Mouse (Mus musculus) hindbrain, embryonic 10.5 days (tissue): ENCODE measurements at regions not wholly inside any gene's neighbourhood (a gene's known extent, or its start where the extent isn't known, plus 50 kb on each side); places are given as distances from the start of the nearest gene placed in this dataset.

Source experiments
- DNase-seq: peaks from one replicate; pipeline ENCODE4 v3.0.0-alpha.2; 2017; ENCODE audit warnings: low spot score
- H3K27ac ChIP-seq: fragments of 300-500 bp; sonication (generic); 2 replicates; pipeline ENCODE4 v1.5.1; 2016; ENCODE audit warnings: mild to moderate bottlenecking, moderate library complexity
- H3K27me3 ChIP-seq: fragments of 300-500 bp; sonication (generic); 2 replicates; pipeline ENCODE4 v1.6.1; 2016; ENCODE audit warnings: mild to moderate bottlenecking; ENCODE audit not compliant: poor library complexity, insufficient read depth, severe bottlenecking
- H3K36me3 ChIP-seq: fragments of 300-500 bp; sonication (generic); 2 replicates; pipeline ENCODE4 v1.6.1; 2016; ENCODE audit warnings: mild to moderate bottlenecking, moderate library complexity
- H3K4me1 ChIP-seq: fragments of 300-500 bp; sonication (generic); replicated peaks from 2 replicates; pipeline ENCODE4 v1.6.1; 2016; ENCODE audit warnings: mild to moderate bottlenecking
- H3K4me3 ChIP-seq: fragments of 300-500 bp; sonication (generic); 2 replicates; pipeline ENCODE4 v1.5.1; 2016; ENCODE audit warnings: mild to moderate bottlenecking, moderate library complexity
- H3K9me3 ChIP-seq: fragments of 300-500 bp; sonication (generic); 2 replicates; pipeline ENCODE4 v1.6.1; 2016; ENCODE audit warnings: mild to moderate bottlenecking, moderate library complexity
- WGBS: fragments of 180-500 bp; shearing (Covaris S2); methylation state at CpG from one replicate; pipeline ENCODE4 v1.1.7; 2016; 5-methylcytosine and 5-hydroxymethylcytosine counted together

DNA sequence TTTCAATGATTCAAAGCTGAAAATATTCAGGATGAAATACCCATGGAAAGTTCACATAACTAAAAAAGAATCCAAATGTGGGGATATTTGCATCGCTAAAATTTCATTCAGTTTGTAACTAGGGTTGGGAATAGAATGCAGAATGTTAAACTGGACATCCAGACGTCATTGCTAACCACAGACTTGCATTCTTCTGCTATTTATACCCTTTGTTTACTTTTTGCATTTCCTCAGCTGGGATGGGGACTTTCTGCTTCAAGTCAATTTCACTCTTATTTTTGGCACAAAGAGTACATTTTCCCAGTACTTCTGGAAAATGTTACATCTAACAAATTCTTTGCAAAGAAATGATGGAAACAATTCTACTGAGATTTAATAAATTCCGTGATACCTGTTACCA is 848.9 kb upstream of the Cited2 start:
- H3K27ac ChIP-seq = no peak overlapping the region
- no peaks in the 10 kb centered on the region for H3K36me3 ChIP-seq
- no peaks in the 10 kb centered on the region for H3K27me3 ChIP-seq
- H3K9me3 ChIP-seq = no peaks in the 10 kb centered on the region
- DNase-seq = no peak
- no peaks in the 10 kb centered on the region for H3K4me1 ChIP-seq
- no peak overlapping the region for H3K4me3 ChIP-seq
- WGBS = 75% methylated on average over 3 of the region's 3 CpGs

GRCm38 (mm10) chr10:16878197-16878596 is 844.8 kb upstream of the Cited2 start:
- Histone ChIP-seq H3K36me3 (no peaks in the 10 kb centered on the region), H3K9me3 (no peaks in the 10 kb centered on the region), H3K4me3 (no peak overlapping the region), H3K4me1 (no peaks in the 10 kb centered on the region), H3K27ac (no peak overlapping the region), H3K27me3 (no peaks in the 10 kb centered on the region)
- no peak for DNase-seq

- no peak overlapping the region for H3K27ac ChIP-seq
- no peaks in the 10 kb centered on the region for H3K9me3 ChIP-seq
- no peaks in the 10 kb centered on the region for H3K27me3 ChIP-seq
- DNase-seq = no peak
- no peaks in the 10 kb centered on the region for H3K36me3 ChIP-seq
- H3K4me3 ChIP-seq = no peak overlapping the region
- no peaks in the 10 kb centered on the region for H3K4me1 ChIP-seq
Observed at GRCm38 (mm10) chr10:16893316-16893715, 829.7 kb upstream of the Cited2 start.

GRCm38 (mm10) chr10:16895332-16895731 is 827.7 kb upstream of the Cited2 start:
- H3K9me3 ChIP-seq = no peaks in the 10 kb centered on the region
- no peak overlapping the region for H3K27ac ChIP-seq
- no peaks in the 10 kb centered on the region for H3K36me3 ChIP-seq
- H3K27me3 ChIP-seq = no peaks in the 10 kb centered on the region
- H3K4me3 ChIP-seq = no peak overlapping the region
- DNase-seq = no peak
- no peaks in the 10 kb centered on the region for H3K4me1 ChIP-seq

DNA sequence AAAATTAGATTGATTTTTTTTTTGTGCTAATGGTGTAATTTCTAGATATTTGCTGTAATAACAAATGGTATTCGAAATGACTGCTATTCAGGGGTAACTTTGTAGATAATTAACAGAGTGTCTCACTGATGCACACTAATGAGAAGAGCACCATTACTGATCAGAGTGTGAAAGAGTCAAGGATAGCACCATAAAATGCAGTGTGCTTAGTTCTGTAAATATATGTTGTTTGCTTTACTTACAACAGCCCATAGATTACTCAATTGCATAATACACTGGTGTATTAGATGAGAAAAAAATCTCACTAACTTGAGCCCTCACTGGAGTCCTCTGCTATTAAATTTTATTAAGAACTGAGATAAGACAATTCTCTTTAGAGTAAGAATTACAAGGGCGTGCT is 800.1 kb upstream of the Cited2 start:
- DNase-seq = no peak
- Histone ChIP-seq H3K27ac (no peak overlapping the region), H3K36me3 (no peaks in the 10 kb centered on the region), H3K4me3 (no peak overlapping the region), H3K9me3 (no peaks in the 10 kb centered on the region), H3K4me1 (no peaks in the 10 kb centered on the region), H3K27me3 (no peaks in the 10 kb centered on the region)
- 89% methylated on average over 2 of the region's 2 CpGs for WGBS

DNA sequence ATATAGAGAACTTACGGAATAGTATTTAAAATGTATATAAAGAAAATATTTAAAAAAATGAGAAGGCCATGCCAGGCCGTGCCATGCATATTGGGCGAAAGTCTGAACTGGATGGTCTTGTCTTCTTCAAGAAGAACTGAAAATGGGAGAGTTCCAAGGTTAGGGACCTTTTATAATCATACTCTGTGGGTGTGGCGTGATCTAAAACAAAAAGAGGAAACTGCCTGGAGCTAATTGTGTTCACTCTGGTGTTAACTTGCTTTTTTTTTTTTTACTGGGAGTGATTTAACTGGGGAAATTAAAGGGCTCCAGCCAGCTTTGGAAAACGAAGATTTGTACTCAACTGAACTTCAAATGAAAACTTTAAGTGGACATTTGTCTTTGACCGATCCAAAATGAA is 799.2 kb upstream of the Cited2 start:
- no peaks in the 10 kb centered on the region for H3K4me1 ChIP-seq
- no peak for DNase-seq
- no peaks in the 10 kb centered on the region for H3K9me3 ChIP-seq
- H3K36me3 ChIP-seq = no peaks in the 10 kb centered on the region
- H3K4me3 ChIP-seq = no peak overlapping the region
- WGBS = 87% methylated on average over 6 of the region's 6 CpGs
- H3K27me3 ChIP-seq = no peaks in the 10 kb centered on the region
- H3K27ac ChIP-seq = no peak overlapping the region

- no peak for DNase-seq
- Histone ChIP-seq H3K36me3 (no peaks in the 10 kb centered on the region), H3K27me3 (no peaks in the 10 kb centered on the region), H3K9me3 (peaks cover 8% of the 10 kb centered on the region), H3K4me3 (no peak overlapping the region), H3K27ac (no peak overlapping the region), H3K4me1 (no peaks in the 10 kb centered on the region)
- WGBS = 89% methylated on average over 4 of the region's 4 CpGs
Observed at GRCm38 (mm10) chr10:16937705-16938104, 785.3 kb upstream of the Cited2 start.

DNA sequence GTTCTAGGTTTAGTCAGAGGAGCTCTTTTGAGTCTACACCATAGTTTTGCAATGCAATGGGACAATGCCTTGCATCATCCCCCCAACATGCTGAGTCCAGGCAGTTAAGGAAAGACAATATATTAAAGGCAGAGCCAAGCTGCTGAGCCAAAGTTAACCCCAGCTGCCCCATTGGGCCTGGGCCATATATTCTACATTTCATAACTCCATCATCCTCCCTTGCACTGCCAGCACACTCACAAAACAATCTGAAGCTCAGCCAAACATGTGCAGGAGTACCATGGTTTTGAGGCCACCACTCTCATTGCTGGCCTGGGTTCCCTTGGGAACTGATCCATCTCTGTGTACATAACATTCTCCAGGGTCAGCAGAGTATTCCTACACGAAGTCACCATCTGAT is 771.4 kb upstream of the Cited2 start:
- Histone ChIP-seq H3K4me1 (no peaks in the 10 kb centered on the region), H3K27me3 (no peaks in the 10 kb centered on the region), H3K27ac (no peak overlapping the region), H3K36me3 (no peaks in the 10 kb centered on the region), H3K9me3 (no peaks in the 10 kb centered on the region), H3K4me3 (no peak overlapping the region)
- DNase-seq = no peak
- WGBS = 51% methylated on average over 1 of the region's 1 CpGs

GRCm38 (mm10) chr10:16960971-16961370 is 762.0 kb upstream of the Cited2 start:
- Histone ChIP-seq H3K36me3 (no peaks in the 10 kb centered on the region), H3K4me3 (no peak overlapping the region), H3K9me3 (no peaks in the 10 kb centered on the region), H3K27ac (no peak overlapping the region), H3K4me1 (no peaks in the 10 kb centered on the region), H3K27me3 (no peaks in the 10 kb centered on the region)
- WGBS = 87% methylated on average over 3 of the region's 3 CpGs
- no peak for DNase-seq

- no peaks in the 10 kb centered on the region for H3K27me3 ChIP-seq
- H3K36me3 ChIP-seq = no peaks in the 10 kb centered on the region
- H3K27ac ChIP-seq = no peak overlapping the region
- no peaks in the 10 kb centered on the region for H3K9me3 ChIP-seq
- 71% methylated on average over 2 of the region's 2 CpGs for WGBS
- H3K4me3 ChIP-seq = no peak overlapping the region
- no peaks in the 10 kb centered on the region for H3K4me1 ChIP-seq
- DNase-seq = no peak
Observed at GRCm38 (mm10) chr10:16962463-16962862, 760.6 kb upstream of the Cited2 start.

GRCm38 (mm10) chr10:16978770-16979169 is 744.2 kb upstream of the Cited2 start:
- H3K4me1 ChIP-seq = no peaks in the 10 kb centered on the region
- H3K27ac ChIP-seq = no peak overlapping the region
- no peaks in the 10 kb centered on the region for H3K36me3 ChIP-seq
- H3K9me3 ChIP-seq = no peaks in the 10 kb centered on the region
- WGBS = 91% methylated on average over 5 of the region's 5 CpGs
- no peak for DNase-seq
- H3K4me3 ChIP-seq = no peak overlapping the region
- H3K27me3 ChIP-seq = no peaks in the 10 kb centered on the region

- no peaks in the 10 kb centered on the region for H3K27me3 ChIP-seq
- DNase-seq = no peak
- no peak overlapping the region for H3K4me3 ChIP-seq
- 81% methylated on average over 1 of the region's 1 CpGs for WGBS
- no peaks in the 10 kb centered on the region for H3K36me3 ChIP-seq
- no peaks in the 10 kb centered on the region for H3K4me1 ChIP-seq
- H3K27ac ChIP-seq = no peak overlapping the region
- no peaks in the 10 kb centered on the region for H3K9me3 ChIP-seq
Observed at GRCm38 (mm10) chr10:16990227-16990626, 732.8 kb upstream of the Cited2 start.

- Histone ChIP-seq H3K27ac (no peak overlapping the region), H3K36me3 (no peaks in the 10 kb centered on the region), H3K27me3 (no peaks in the 10 kb centered on the region), H3K4me3 (no peak overlapping the region), H3K9me3 (no peaks in the 10 kb centered on the region), H3K4me1 (no peaks in the 10 kb centered on the region)
- WGBS = 73% methylated on average over 2 of the region's 2 CpGs
- DNase-seq = no peak
Observed at GRCm38 (mm10) chr10:16993789-16994188, 729.2 kb upstream of the Cited2 start.

DNA sequence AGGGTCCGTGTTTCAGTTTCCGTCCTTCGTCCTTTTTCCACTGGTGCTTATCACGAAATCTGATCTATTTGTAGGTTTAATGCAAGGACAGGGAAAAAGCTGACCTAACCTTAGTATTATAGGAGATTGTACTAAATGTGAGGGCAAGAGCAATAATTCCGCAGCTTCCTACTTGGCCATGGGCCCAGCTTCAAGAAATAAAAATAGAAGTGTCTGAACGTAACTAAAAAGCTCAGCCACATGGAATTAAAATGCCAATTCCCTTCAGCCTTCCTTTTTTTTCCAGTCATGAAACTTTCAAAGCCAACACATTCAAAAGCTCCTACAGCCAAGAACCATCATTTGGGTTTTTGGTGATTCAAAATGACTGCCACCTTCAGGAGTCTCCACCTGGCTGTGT is 728.5 kb upstream of the Cited2 start:
- Histone ChIP-seq H3K4me1 (no peaks in the 10 kb centered on the region), H3K4me3 (no peak overlapping the region), H3K27me3 (no peaks in the 10 kb centered on the region), H3K27ac (no peak overlapping the region), H3K36me3 (no peaks in the 10 kb centered on the region), H3K9me3 (no peaks in the 10 kb centered on the region)
- 83% methylated on average over 6 of the region's 6 CpGs for WGBS
- no peak for DNase-seq
